Comparison of ENCODE assay signal across 12 mouse cellular contexts in genomic region chr14:31407911-31408604, GRCm38 (mm10). TPM values are rescaled to one million over a fixed set of nuclear protein-coding genes. Genes with fewer than 3 reads are reported as not detected.
DNase-seq lines count a peak whose midpoint lies in the region; ATAC-seq lines count a peak whose summit lies in the region.
"Had no signal": no experiment of that assay in that cellular context is flagged by ENCODE, and none has a peak within 500 bp of the region (broad histone marks: within the 10 kb centered on the region; RNA-seq: fewer than 3 reads in every experiment).

No protein-coding gene starts in this region.

- no peak overlapping the region for H3K4me3 ChIP-seq in limb, embryonic 12.5 days (replicated peaks)
- no peak overlapping the region for H3K4me3 ChIP-seq in limb, embryonic 10.5 days
- H3K4me3 ChIP-seq in embryonic facial prominence, embryonic 10.5 days: no peak overlapping the region
- no peak overlapping the region for H3K4me3 ChIP-seq in intestine, embryonic 16.5 days (ENCODE audit: low read length)
- H3K4me3 ChIP-seq: embryonic facial prominence, embryonic 15.5 days had no signal

- peaks cover 70% of the 10 kb centered on the region for H3K36me3 ChIP-seq in limb, embryonic 12.5 days
- peaks cover 95% of the 10 kb centered on the region for H3K36me3 ChIP-seq in limb, embryonic 10.5 days
- peaks cover 48% of the 10 kb centered on the region for H3K36me3 ChIP-seq in embryonic facial prominence, embryonic 10.5 days (replicated peaks)
- no peaks in the 10 kb centered on the region for H3K36me3 ChIP-seq in intestine, embryonic 16.5 days (ENCODE audit: control insufficient read depth, insufficient read depth, low read length)
- H3K36me3 ChIP-seq: embryonic facial prominence, embryonic 15.5 days had no signal

- H3K9me3 ChIP-seq in limb, embryonic 12.5 days: no peaks in the 10 kb centered on the region
- H3K9me3 ChIP-seq in limb, embryonic 10.5 days (replicated peaks): no peaks in the 10 kb centered on the region
- no peaks in the 10 kb centered on the region for H3K9me3 ChIP-seq in embryonic facial prominence, embryonic 10.5 days
- no peaks in the 10 kb centered on the region for H3K9me3 ChIP-seq in intestine, embryonic 16.5 days (ENCODE audit: control insufficient read depth, low read length)
- H3K9me3 ChIP-seq: embryonic facial prominence, embryonic 15.5 days had no signal

- peaks cover 22% of the 10 kb centered on the region for H3K4me1 ChIP-seq in limb, embryonic 12.5 days (replicated peaks)
- H3K4me1 ChIP-seq in limb, embryonic 10.5 days: peaks cover 59% of the 10 kb centered on the region
- H3K4me1 ChIP-seq in embryonic facial prominence, embryonic 10.5 days: peaks cover 74% of the 10 kb centered on the region
- H3K4me1 ChIP-seq in intestine, embryonic 16.5 days (ENCODE audit: control insufficient read depth, insufficient read depth, low read length): peaks cover 6% of the 10 kb centered on the region

- no peak overlapping the region for H3K4me2 ChIP-seq in limb, embryonic 12.5 days
- no peak overlapping the region for H3K4me2 ChIP-seq in intestine, embryonic 16.5 days (ENCODE audit: low read depth, low read length)
- H3K4me2 ChIP-seq: embryonic facial prominence, embryonic 15.5 days; hindbrain, embryonic 14.5 days had no signal

- H3K27me3 ChIP-seq in limb, embryonic 12.5 days: no peaks in the 10 kb centered on the region
- H3K27me3 ChIP-seq in limb, embryonic 10.5 days (ENCODE audit: low read depth, poor library complexity, severe bottlenecking): no peaks in the 10 kb centered on the region
- H3K27me3 ChIP-seq in embryonic facial prominence, embryonic 10.5 days (replicated peaks; ENCODE audit: low read depth, poor library complexity, severe bottlenecking): no peaks in the 10 kb centered on the region
- H3K27me3 ChIP-seq in intestine, embryonic 16.5 days (replicated peaks; ENCODE audit: control insufficient read depth, insufficient read depth, low read length): no peaks in the 10 kb centered on the region
- H3K27me3 ChIP-seq: embryonic facial prominence, embryonic 15.5 days had no signal

- WGBS in limb, embryonic 12.5 days: 65% methylated on average over 6 of the region's 6 CpGs
- WGBS in limb, embryonic 10.5 days: 60% methylated on average over 6 of the region's 6 CpGs
- WGBS in embryonic facial prominence, embryonic 10.5 days: 37% methylated on average over 6 of the region's 6 CpGs
- WGBS in intestine, embryonic 16.5 days: 79% methylated on average over 6 of the region's 6 CpGs

- H3K9ac ChIP-seq in limb, embryonic 12.5 days (replicated peaks): no peak overlapping the region
- H3K9ac ChIP-seq in intestine, embryonic 16.5 days (ENCODE audit: low read depth, low read length): 0 out of 2 replicates have a peak overlapping the region, but pooled peaks have one; percentile 17
- H3K9ac ChIP-seq: embryonic facial prominence, embryonic 15.5 days; hindbrain, embryonic 14.5 days had no signal

- ATAC-seq in limb, embryonic 12.5 days (ENCODE audit: insufficient number of reproducible peaks, insufficient read depth, low FRiP score, low TSS enrichment, low read depth): no peak
- no peak for ATAC-seq in intestine, embryonic 16.5 days
- ATAC-seq in megakaryocyte, adult 5-6 weeks (ENCODE audit: poor library complexity, severe bottlenecking): peak; percentile 66
- no peak for ATAC-seq in cerebellum, adult (ENCODE audit: insufficient number of reproducible peaks, low FRiP score, low TSS enrichment)

- H3K27ac ChIP-seq in limb, embryonic 12.5 days: 0 out of 2 replicates have a peak overlapping the region, but pooled peaks have one; percentile 4
- no peak overlapping the region for H3K27ac ChIP-seq in limb, embryonic 10.5 days
- peak overlapping the region; percentile 63 for H3K27ac ChIP-seq in embryonic facial prominence, embryonic 10.5 days (replicated peaks)
- H3K27ac ChIP-seq in intestine, embryonic 16.5 days (ENCODE audit: low read length): peak overlapping the region; percentile 14; the same call in 1 of the 2 replicates
- H3K27ac ChIP-seq: embryonic facial prominence, embryonic 15.5 days; hindbrain, embryonic 14.5 days had no signal

- DNase-seq in limb, embryonic 10.5 days (ENCODE audit: low spot score): no peak
- no peak for DNase-seq in embryonic facial prominence, embryonic 10.5 days (ENCODE audit: low spot score)
- DNase-seq in urinary bladder, postnatal 10 days (ENCODE audit: low spot score): no peak
- DNase-seq in thymus, postnatal 10 days (ENCODE audit: low spot score in 2 of 2): no peak
- DNase-seq: left cerebral cortex, postnatal 4 days; thymus, adult 18-20 months had no signal

RNA-seq across cellular contexts. Expression of gene Sh3bp5, which starts 27.8 kb away (rescaled TPM):
- polyA plus RNA-seq in limb, embryonic 12.5 days (2016; fragmentation: Nextera tagmentation; extraction: Ambion mirVana): 41.9 and 47.4 TPM in 2 replicates
- 43.0 and 47.9 TPM in 2 replicates for polyA plus RNA-seq in limb, embryonic 10.5 days (2016; fragmentation: Nextera tagmentation; extraction: Ambion mirVana)
- 26.3 and 30.2 TPM in 2 replicates for polyA plus RNA-seq in embryonic facial prominence, embryonic 10.5 days (2016; fragmentation: Nextera tagmentation; extraction: Ambion mirVana)
- 17.1 and 17.2 TPM in 2 replicates for polyA plus RNA-seq in intestine, embryonic 16.5 days (2015; fragmentation: Nextera tagmentation; extraction: Ambion mirVana)
- total RNA-seq in megakaryocyte, adult 5-6 weeks (2015): 52.3 and 52.8 TPM in 2 replicates
- total RNA-seq in megakaryocyte, adult 5-6 weeks (2017): 26.4 and 36.1 TPM in 2 replicates
